Mouse (Mus musculus) layer of hippocampus, postnatal 36 days (tissue): ENCODE data around the gene Psmg3. TPM values are rescaled to one million over a fixed set of nuclear protein-coding genes. Genes with fewer than 3 reads are reported as not detected.
A peak's percentile ranks its signal among the peaks of the same experiment; 100 is the strongest.

ENCODE experiments used
- DNase-seq, 2 experiments: peaks; one replicate each; pipeline ENCODE4 v3.0.0; 2022
- total RNA-seq, 2 experiments: library from RNA; stranded (reverse); gene quantifications; 2 replicates each; pipeline ENCODE4 v1.2.3; 2021

Psmg3 gene
- 10 to 100 TPM; 18.4 to 19.9 TPM for total RNA-seq

GRCm38 (mm10) chr5:139826357-139827055 lies at the start of gene Psmg3, which contains the start of gene Gm26938:
Gene Psmg3, minus strand, starts transcription at chr5:139826885.
Gene Gm26938, minus strand, starts transcription at chr5:139826407.
- peak; percentile 89 for DNase-seq

- DNase-seq = no peak
These were observed 44.8 kb upstream of the Psmg3 start for GRCm38 (mm10) chr5:139871526-139871925.

- DNase-seq = no peak
These were observed 44.2 kb upstream of the Psmg3 start for GRCm38 (mm10) chr5:139870886-139871285.

- peak in 1 of 2 experiments; percentile 19 for DNase-seq
These were observed 36.1 kb upstream of the Psmg3 start for GRCm38 (mm10) chr5:139862759-139863158.

GRCm38 (mm10) chr5:139860328-139861104 lies 33.8 kb upstream of the Psmg3 start:
- DNase-seq = no peak

- DNase-seq = no peak
These were observed 23.1 kb upstream of the Psmg3 start for GRCm38 (mm10) chr5:139849626-139850320.

- DNase-seq = no peak
These were observed 12.5 kb upstream of the Psmg3 start for GRCm38 (mm10) chr5:139839142-139839541.

- DNase-seq = peak; percentile 16 to 28
These were observed 11.8 kb upstream of the Psmg3 start for GRCm38 (mm10) chr5:139838476-139838892.

- no peak for DNase-seq
These were observed 9.0 kb upstream of the Psmg3 start for GRCm38 (mm10) chr5:139835706-139836105.

- no peak for DNase-seq
These were observed 5.4 kb upstream of the Psmg3 start for GRCm38 (mm10) chr5:139832125-139832524.

GRCm38 (mm10) chr5:139830734-139831133 lies 4.0 kb upstream of the Psmg3 start:
- DNase-seq = no peak

GRCm38 (mm10) chr5:139829384-139829783 lies 2.7 kb upstream of the Psmg3 start:
- DNase-seq = no peak

- DNase-seq = no peak
These were observed 908 bp upstream of the Psmg3 start for GRCm38 (mm10) chr5:139827593-139827992.

GRCm38 (mm10) chr5:139825947-139826346 lies 738 bp downstream of the Psmg3 start:
- DNase-seq = no peak

- DNase-seq = no peak
These were observed 2.2 kb downstream of the Psmg3 start for GRCm38 (mm10) chr5:139824531-139824930.

GRCm38 (mm10) chr5:139821466-139822459 lies 4.9 kb downstream of the Psmg3 start:
- DNase-seq = no peak

GRCm38 (mm10) chr5:139819538-139820181 lies 7.0 kb downstream of the Psmg3 start, which contains the start of gene Tmem184a:
Gene Tmem184a, minus strand, starts transcription at chr5:139819917.
- no peak for DNase-seq

GRCm38 (mm10) chr5:139818801-139819200 lies 7.9 kb downstream of the Psmg3 start:
- DNase-seq = no peak

- DNase-seq = no peak
These were observed 8.6 kb downstream of the Psmg3 start for GRCm38 (mm10) chr5:139818056-139818455.

GRCm38 (mm10) chr5:139817292-139817691 lies 9.4 kb downstream of the Psmg3 start:
- no peak for DNase-seq

GRCm38 (mm10) chr5:139816445-139816844 lies 10.2 kb downstream of the Psmg3 start:
- DNase-seq = no peak
